Mouse (Mus musculus): Measurements from ENCODE around the gene Ccdc130. TPM values are rescaled to one million over a fixed set of nuclear protein-coding genes. Genes with fewer than 3 reads are reported as not detected.

Gene Ccdc130
- total RNA-seq (2014; fragmentation: Nextera tagmentation) (71.8 and 73.7 TPM in 2 replicates), total RNA-seq (2017) (11.3 and 12.9 TPM in 2 replicates), polyA plus RNA-seq (2012) (11.1 and 17.1 TPM in 2 replicates)

DNA sequence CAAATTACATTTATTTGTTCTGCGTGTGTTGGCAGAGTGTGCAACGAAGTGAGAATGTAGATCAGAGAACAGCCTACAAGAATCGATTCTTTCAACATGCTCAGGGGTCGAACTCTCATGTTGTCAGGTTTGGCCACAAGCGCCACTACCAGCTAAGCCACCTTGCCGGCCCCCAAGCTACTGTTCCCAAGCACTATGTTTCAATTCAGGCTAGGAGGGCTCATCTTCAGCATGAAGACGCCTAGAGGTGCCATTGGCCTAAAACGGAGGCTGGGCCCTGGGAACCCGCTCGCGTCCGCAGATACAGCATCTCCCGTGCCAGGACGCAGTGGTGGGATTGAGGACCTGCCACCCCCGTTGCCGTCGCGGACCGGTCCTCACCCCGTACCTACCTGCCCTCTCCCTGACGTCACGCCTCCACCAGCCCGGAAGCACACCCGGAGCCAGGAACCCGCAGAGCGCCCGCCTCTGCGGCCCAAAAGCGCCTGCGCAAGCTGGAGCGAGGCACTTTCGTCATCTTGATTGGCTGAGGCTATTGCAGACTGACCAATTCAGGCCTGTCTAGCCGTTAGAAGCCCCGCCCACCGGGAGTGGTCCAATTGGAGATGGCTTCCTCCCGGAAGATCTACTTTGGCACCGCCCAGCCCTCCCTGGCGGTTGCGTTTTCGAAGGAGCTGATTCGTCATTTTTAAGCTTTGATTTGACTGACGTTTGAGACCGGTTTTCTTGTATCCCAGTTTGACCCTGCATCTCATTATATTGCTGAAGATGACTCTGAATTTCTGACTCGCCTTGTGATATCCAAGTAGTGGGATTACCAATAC, at the start of gene Ccdc130:
Gene Ccdc130, minus strand, starts transcription at position 431 of the 824 bp plus-strand sequence.
- TF ChIP-seq GATA1 (IDR thresholded peaks at IDR 0.05; ENCODE audit: borderline replicate concordance, low read length) (no peak), CTCF (IDR thresholded peaks at IDR 0.05; ENCODE audit: low read depth, low read length) (no peak), POLR2AphosphoS5 (IDR thresholded peaks at IDR 0.05; ENCODE audit: insufficient replicate concordance, low read depth, low read length) (no peak), GATA2 (IDR thresholded peaks at IDR 0.05; ENCODE audit: borderline replicate concordance, low read depth, low read length) (no peak), TAL1 (conservative IDR thresholded peaks at IDR 0.05; ENCODE audit: low read depth, low read length) (no peak)
- Histone ChIP-seq H3K4me3 (ENCODE audit: low read depth, low read length) (peak within 1 kb of the TSS; percentile 91), H3K27me3 (ENCODE audit: insufficient read depth, low read length) (no peaks in the 10 kb centered on the region), H3K36me3 (replicated peaks) (peaks cover 38% of the 10 kb centered on the region), H3K4me1 (ENCODE audit: insufficient read depth, low read depth, low read length) (peaks cover 36% of the 10 kb centered on the region), H3K9me3 (replicated peaks) (no peaks in the 10 kb centered on the region)
- ATAC-seq (ENCODE audit: extremely low read depth, insufficient number of reproducible peaks, low FRiP score, poor library complexity, severe bottlenecking) (peak; percentile 97), DNase-seq (ENCODE audit: low spot score) (peak; percentile 99)

DNA sequence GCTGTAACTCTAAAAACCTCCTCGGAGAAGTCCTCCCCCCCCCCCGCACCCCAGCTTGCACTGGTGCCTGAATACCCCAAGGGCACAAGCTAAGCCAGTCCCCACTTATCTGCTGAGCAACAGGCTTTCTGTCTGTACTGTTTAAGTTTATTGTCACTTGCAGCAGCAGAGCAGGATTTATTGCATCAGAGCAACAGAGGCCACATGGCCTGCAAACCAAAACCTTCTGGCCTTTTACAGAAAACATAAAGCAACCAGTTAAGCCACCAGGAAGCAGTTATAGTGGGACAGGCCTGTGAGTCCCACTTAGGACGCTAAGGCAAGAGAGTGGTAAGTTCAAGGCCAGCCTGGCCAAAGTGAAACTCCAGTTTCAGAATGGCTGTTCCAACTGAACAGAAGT, 38.2 kb upstream of the Ccdc130 start:
- H3K27me3 ChIP-seq (ENCODE audit: insufficient read depth, low read length): peaks cover 6% of the 10 kb centered on the region; the same call in 1 of the 2 replicates
- DNase-seq (ENCODE audit: low spot score): no peak

DNA sequence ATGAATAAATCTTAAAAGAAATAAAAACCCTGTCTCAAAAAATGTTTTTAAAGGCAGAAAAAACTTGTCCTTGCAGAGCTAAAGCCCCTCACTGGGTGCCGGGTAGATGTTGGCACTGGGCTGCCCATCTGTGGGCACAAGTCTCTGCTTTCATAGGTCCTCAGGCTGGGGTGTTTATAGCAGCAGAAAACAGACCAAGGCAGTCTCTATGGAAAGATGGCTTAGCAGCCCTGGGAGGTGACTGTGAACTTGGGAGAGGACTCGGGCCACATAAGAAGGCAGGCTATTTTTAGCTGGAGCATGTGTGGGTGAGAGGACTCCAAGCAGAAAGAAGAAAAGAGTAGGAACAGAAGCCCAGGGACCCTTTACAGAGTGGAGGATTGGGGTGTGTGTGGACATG, 33.8 kb upstream of the Ccdc130 start:
- H3K4me3 ChIP-seq (ENCODE audit: low read depth, low read length): no peak overlapping the region
- H3K9me3 ChIP-seq (replicated peaks): no peaks in the 10 kb centered on the region
- ATAC-seq (ENCODE audit: extremely low read depth, insufficient number of reproducible peaks, low FRiP score, poor library complexity, severe bottlenecking): no peak
- H3K27me3 ChIP-seq (ENCODE audit: insufficient read depth, low read length): peaks cover 18% of the 10 kb centered on the region
- no peaks in the 10 kb centered on the region for H3K4me1 ChIP-seq (ENCODE audit: insufficient read depth, low read depth, low read length)
- TF ChIP-seq CTCF (IDR thresholded peaks at IDR 0.05; ENCODE audit: low read depth, low read length) (no peak), GATA1 (IDR thresholded peaks at IDR 0.05; ENCODE audit: borderline replicate concordance, low read length) (no peak), POLR2AphosphoS5 (IDR thresholded peaks at IDR 0.05; ENCODE audit: insufficient replicate concordance, low read depth, low read length) (no peak), GATA2 (IDR thresholded peaks at IDR 0.05; ENCODE audit: borderline replicate concordance, low read depth, low read length) (no peak), TAL1 (conservative IDR thresholded peaks at IDR 0.05; ENCODE audit: low read depth, low read length) (no peak)
- no peaks in the 10 kb centered on the region for H3K36me3 ChIP-seq (replicated peaks)
- DNase-seq (ENCODE audit: low spot score): no peak

More for the DNA sequence above, 38.2 kb upstream of the Ccdc130 start:
- ATAC-seq (ENCODE audit: extremely low read depth, insufficient number of reproducible peaks, low FRiP score, poor library complexity, severe bottlenecking): no peak
- Histone ChIP-seq H3K36me3 (replicated peaks) (no peaks in the 10 kb centered on the region), H3K4me3 (ENCODE audit: low read depth, low read length) (no peak overlapping the region), H3K4me1 (ENCODE audit: insufficient read depth, low read depth, low read length) (no peaks in the 10 kb centered on the region), H3K9me3 (replicated peaks) (no peaks in the 10 kb centered on the region)
- no peak for TF ChIP-seq POLR2AphosphoS5 (IDR thresholded peaks at IDR 0.05; ENCODE audit: insufficient replicate concordance, low read depth, low read length)
- TF ChIP-seq GATA1 (IDR thresholded peaks at IDR 0.05; ENCODE audit: borderline replicate concordance, low read length): no peak
- TF ChIP-seq CTCF (IDR thresholded peaks at IDR 0.05; ENCODE audit: low read depth, low read length): no peak
- TF ChIP-seq TAL1 (conservative IDR thresholded peaks at IDR 0.05; ENCODE audit: low read depth, low read length): no peak
- TF ChIP-seq GATA2 (IDR thresholded peaks at IDR 0.05; ENCODE audit: borderline replicate concordance, low read depth, low read length): no peak

DNA sequence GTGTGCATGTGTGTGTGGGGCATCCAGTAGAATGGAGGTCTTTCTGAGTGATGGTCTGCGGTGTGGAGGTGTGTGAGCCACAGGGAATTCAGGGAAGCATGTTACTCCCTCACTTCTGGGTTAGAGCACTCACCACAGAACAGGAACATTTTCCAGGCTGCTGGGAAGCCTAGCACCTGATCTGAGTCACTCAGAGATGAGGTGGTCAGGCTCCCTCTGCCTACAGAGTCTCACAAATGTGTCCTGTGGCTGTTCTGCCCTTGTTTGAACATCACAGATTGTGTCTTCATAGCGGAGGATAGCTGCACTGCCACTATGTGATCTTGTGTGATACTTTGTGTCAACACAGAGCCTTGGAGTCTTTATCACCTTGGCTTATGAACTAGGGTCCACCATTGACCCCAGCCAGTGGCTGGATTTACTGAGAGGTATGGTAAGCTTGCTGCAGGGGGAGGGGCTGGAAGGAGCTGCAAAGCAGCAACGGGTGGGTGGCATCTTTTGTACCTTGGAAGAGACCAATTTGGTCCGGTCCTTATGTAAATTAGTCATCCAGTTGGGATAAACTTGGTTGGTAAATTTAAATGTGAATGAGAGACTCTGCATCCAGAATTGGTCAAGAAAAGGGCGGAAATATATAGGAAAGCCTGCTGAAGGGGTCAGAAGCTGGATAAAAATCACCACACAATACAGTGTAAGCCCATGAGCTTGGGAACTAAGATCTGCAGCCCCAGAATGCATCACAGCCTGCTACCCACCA, 27.0 kb upstream of the Ccdc130 start:
- H3K4me1 ChIP-seq (ENCODE audit: insufficient read depth, low read depth, low read length): no peaks in the 10 kb centered on the region
- H3K27me3 ChIP-seq (ENCODE audit: insufficient read depth, low read length): peaks cover 50% of the 10 kb centered on the region
- ATAC-seq (ENCODE audit: extremely low read depth, insufficient number of reproducible peaks, low FRiP score, poor library complexity, severe bottlenecking) (no peak), DNase-seq (ENCODE audit: low spot score) (no peak)
- no peaks in the 10 kb centered on the region for H3K36me3 ChIP-seq (replicated peaks)
- no peak for TF ChIP-seq POLR2AphosphoS5 (IDR thresholded peaks at IDR 0.05; ENCODE audit: insufficient replicate concordance, low read depth, low read length)
- no peak for TF ChIP-seq CTCF (IDR thresholded peaks at IDR 0.05; ENCODE audit: low read depth, low read length)
- TF ChIP-seq GATA2 (IDR thresholded peaks at IDR 0.05; ENCODE audit: borderline replicate concordance, low read depth, low read length): no peak
- no peak for TF ChIP-seq GATA1 (IDR thresholded peaks at IDR 0.05; ENCODE audit: borderline replicate concordance, low read length)
- TF ChIP-seq TAL1 (conservative IDR thresholded peaks at IDR 0.05; ENCODE audit: low read depth, low read length): no peak
- H3K4me3 ChIP-seq (ENCODE audit: low read depth, low read length): no peak overlapping the region
- H3K9me3 ChIP-seq (replicated peaks): no peaks in the 10 kb centered on the region

DNA sequence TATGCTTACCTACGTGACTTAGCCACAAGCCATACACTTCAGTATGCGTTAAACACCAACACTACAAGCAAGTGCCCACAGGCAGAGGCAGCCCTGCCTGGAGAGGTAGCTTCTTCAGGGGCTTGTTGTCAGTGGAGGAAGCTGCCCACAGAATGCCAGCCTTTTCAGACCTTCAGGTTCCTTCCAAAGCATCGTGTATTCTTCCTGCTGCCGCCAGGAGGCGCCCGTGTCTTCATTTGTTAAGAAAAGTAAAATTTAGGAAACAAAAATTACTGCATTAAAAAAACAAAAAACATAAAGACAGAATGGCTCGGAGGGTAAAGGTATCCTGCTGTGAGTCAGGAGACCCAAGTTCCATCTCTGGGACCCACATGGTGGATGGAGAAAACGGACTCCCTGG, 21.5 kb upstream of the Ccdc130 start:
- DNase-seq (ENCODE audit: low spot score) (peak; percentile 19), ATAC-seq (ENCODE audit: extremely low read depth, insufficient number of reproducible peaks, low FRiP score, poor library complexity, severe bottlenecking) (no peak)
- TF ChIP-seq GATA1 (IDR thresholded peaks at IDR 0.05; ENCODE audit: borderline replicate concordance, low read length) (no peak), CTCF (IDR thresholded peaks at IDR 0.05; ENCODE audit: low read depth, low read length) (peak; percentile 74), GATA2 (IDR thresholded peaks at IDR 0.05; ENCODE audit: borderline replicate concordance, low read depth, low read length) (no peak)
- H3K36me3 ChIP-seq (replicated peaks): no peaks in the 10 kb centered on the region
- H3K4me1 ChIP-seq (ENCODE audit: insufficient read depth, low read depth, low read length): peaks cover 4% of the 10 kb centered on the region; the same call in 1 of the 2 replicates
- H3K9me3 ChIP-seq (replicated peaks): no peaks in the 10 kb centered on the region
- H3K4me3 ChIP-seq (ENCODE audit: low read depth, low read length): no peak overlapping the region
- peaks cover 17% of the 10 kb centered on the region for H3K27me3 ChIP-seq (ENCODE audit: insufficient read depth, low read length)

DNA sequence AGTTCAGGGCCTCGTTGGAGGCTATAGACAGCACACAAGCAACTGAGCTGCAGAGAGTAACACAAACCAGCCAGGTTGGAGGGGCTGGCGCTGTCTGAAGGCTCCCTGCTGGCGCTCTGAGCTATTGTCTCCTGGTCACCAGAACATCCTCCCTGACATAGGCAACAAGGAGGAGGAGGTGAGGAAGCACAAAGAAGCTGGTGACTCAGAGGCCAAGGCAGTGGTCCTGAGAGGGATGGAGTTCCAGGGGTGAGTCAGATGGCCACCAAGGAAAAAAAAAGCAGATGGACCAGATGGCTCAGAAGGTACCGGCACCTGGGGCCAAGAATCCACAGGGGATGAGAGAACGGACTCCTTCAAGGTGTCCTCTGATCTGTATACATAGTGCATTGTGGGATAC, 20.9 kb upstream of the Ccdc130 start:
- Histone ChIP-seq H3K27me3 (ENCODE audit: insufficient read depth, low read length) (peaks cover 13% of the 10 kb centered on the region), H3K9me3 (replicated peaks) (no peaks in the 10 kb centered on the region), H3K36me3 (replicated peaks) (no peaks in the 10 kb centered on the region), H3K4me1 (ENCODE audit: insufficient read depth, low read depth, low read length) (peaks cover 4% of the 10 kb centered on the region; the same call in 1 of the 2 replicates), H3K4me3 (ENCODE audit: low read depth, low read length) (no peak overlapping the region)
- no peak for DNase-seq (ENCODE audit: low spot score)
- no peak for TF ChIP-seq GATA2 (IDR thresholded peaks at IDR 0.05; ENCODE audit: borderline replicate concordance, low read depth, low read length)
- no peak for TF ChIP-seq GATA1 (IDR thresholded peaks at IDR 0.05; ENCODE audit: borderline replicate concordance, low read length)
- TF ChIP-seq TAL1 (conservative IDR thresholded peaks at IDR 0.05; ENCODE audit: low read depth, low read length): no peak
- no peak for TF ChIP-seq POLR2AphosphoS5 (IDR thresholded peaks at IDR 0.05; ENCODE audit: insufficient replicate concordance, low read depth, low read length)
- TF ChIP-seq CTCF (IDR thresholded peaks at IDR 0.05; ENCODE audit: low read depth, low read length): no peak
- no peak for ATAC-seq (ENCODE audit: extremely low read depth, insufficient number of reproducible peaks, low FRiP score, poor library complexity, severe bottlenecking)
